Mouse (Mus musculus) heart, adult 2 months (tissue): ENCODE results near the gene Sox8.

Source experiments
- EP300 ChIP-seq: fragments of 200-500 bp; IDR thresholded peaks from 2 replicates; pipeline ENCODE4 v1.6.1; 2011; ENCODE audit warnings: low read depth, low read length, control low read depth; ENCODE audit not compliant: insufficient read depth
- POLR2A ChIP-seq: fragments of 200-500 bp; IDR thresholded peaks from 2 replicates; pipeline ENCODE4 v1.6.1; 2011; ENCODE audit warnings: mild to moderate bottlenecking, low read depth, low read length, control low read depth; ENCODE audit not compliant: insufficient read depth

GRCm38 (mm10) chr17:25570648-25571452 lies at the start of gene Sox8:
- TF ChIP-seq EP300 = no peak
- peak; percentile 60 for TF ChIP-seq POLR2A
